Mouse (Mus musculus) limb, embryonic 10.5 days (tissue): ENCODE measurements around the gene Ralgps2. TPM values are rescaled to one million over a fixed set of nuclear protein-coding genes. Genes with fewer than 3 reads are reported as not detected.

ENCODE experiments used
- DNase-seq: peaks from one replicate; pipeline ENCODE4 v3.0.0-alpha.2; 2017; ENCODE audit warnings: low spot score
- H3K27ac ChIP-seq: fragments of 300-500 bp; sonication (generic); 2 replicates; pipeline ENCODE4 v1.5.1; 2016; ENCODE audit warnings: mild to moderate bottlenecking
- H3K27me3 ChIP-seq: fragments of 300-500 bp; sonication (generic); 2 replicates; pipeline ENCODE4 v1.6.1; 2016; ENCODE audit warnings: low read depth, mild to moderate bottlenecking; ENCODE audit not compliant: poor library complexity, severe bottlenecking
- H3K36me3 ChIP-seq: fragments of 300-500 bp; sonication (generic); 2 replicates; pipeline ENCODE4 v1.6.1; 2016; ENCODE audit warnings: mild to moderate bottlenecking, moderate library complexity
- H3K4me1 ChIP-seq: fragments of 300-500 bp; sonication (generic); 2 replicates; pipeline ENCODE4 v1.6.1; 2016
- H3K4me3 ChIP-seq: fragments of 300-500 bp; sonication (generic); 2 replicates; pipeline ENCODE4 v1.5.1; 2016; ENCODE audit warnings: mild to moderate bottlenecking, moderate library complexity
- H3K9me3 ChIP-seq: fragments of 300-500 bp; sonication (generic); replicated peaks from 2 replicates; pipeline ENCODE4 v1.6.1; 2016; ENCODE audit warnings: mild to moderate bottlenecking
- WGBS: fragments of 180-500 bp; shearing (Covaris S2); methylation state at CpG from one replicate; pipeline ENCODE4 v1.1.7; 2016; 5-methylcytosine and 5-hydroxymethylcytosine counted together
- polyA plus RNA-seq: library from polyadenylated mRNA; unstranded; fragments of >200 nt; fragmentation: Nextera tagmentation; extraction: Ambion mirVana; gene quantifications from 2 replicates; pipeline ENCODE4 v1.2.1, GENCODE M21; 2016

Ralgps2 gene
- polyA plus RNA-seq, 1 experiment from 2014 or later = 104 TPM

DNA sequence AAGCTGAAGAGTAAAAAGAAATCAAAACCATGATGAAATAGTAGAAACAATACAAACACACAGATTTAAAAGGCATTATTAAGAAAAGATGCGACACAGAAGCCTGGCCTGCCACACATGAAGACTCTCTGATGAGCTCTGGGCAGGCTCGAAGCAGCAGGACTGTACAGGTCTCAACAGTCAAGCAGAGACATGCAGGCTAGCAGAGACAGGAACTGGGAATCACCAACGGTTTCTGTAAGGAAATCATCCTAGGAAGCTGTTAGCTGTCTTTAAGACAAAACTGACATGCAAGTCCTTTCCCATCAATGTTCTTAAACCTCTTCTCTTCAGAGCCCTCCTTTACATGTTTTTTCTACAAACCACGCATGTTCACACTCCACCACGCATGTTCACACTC is 24.5 kb downstream of the Ralgps2 start:
- no peak for DNase-seq
- H3K36me3 ChIP-seq = no peaks in the 10 kb centered on the region
- 82% methylated on average over 5 of the region's 5 CpGs for WGBS
- H3K27me3 ChIP-seq = no peaks in the 10 kb centered on the region
- no peak overlapping the region for H3K27ac ChIP-seq
- H3K4me3 ChIP-seq = no peak overlapping the region
- no peaks in the 10 kb centered on the region for H3K4me1 ChIP-seq
- no peaks in the 10 kb centered on the region for H3K9me3 ChIP-seq

DNA sequence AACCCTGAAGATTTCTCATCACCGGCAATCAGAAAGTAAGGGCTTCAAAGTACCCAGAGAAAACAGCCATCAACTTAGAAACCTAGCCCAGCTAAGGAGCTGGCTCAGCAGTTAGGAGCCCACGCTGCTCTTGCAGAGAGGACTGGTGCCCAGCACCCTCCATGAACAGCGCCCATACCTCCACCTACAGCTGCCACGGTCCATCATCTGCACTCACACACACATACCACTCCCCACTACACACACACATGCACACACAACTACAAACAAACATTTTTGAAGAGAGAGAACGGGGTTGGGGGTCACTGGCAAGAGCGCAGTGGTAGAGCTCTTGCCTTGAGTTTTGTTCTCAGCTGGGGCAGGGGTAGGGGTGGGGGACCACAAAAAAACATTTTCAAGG is 26.2 kb downstream of the Ralgps2 start:
- Histone ChIP-seq H3K36me3 (no peaks in the 10 kb centered on the region), H3K4me1 (no peaks in the 10 kb centered on the region), H3K27ac (no peak overlapping the region), H3K4me3 (no peak overlapping the region), H3K27me3 (no peaks in the 10 kb centered on the region), H3K9me3 (no peaks in the 10 kb centered on the region)
- WGBS = 90% methylated on average over 6 of the region's 6 CpGs
- DNase-seq = no peak

DNA sequence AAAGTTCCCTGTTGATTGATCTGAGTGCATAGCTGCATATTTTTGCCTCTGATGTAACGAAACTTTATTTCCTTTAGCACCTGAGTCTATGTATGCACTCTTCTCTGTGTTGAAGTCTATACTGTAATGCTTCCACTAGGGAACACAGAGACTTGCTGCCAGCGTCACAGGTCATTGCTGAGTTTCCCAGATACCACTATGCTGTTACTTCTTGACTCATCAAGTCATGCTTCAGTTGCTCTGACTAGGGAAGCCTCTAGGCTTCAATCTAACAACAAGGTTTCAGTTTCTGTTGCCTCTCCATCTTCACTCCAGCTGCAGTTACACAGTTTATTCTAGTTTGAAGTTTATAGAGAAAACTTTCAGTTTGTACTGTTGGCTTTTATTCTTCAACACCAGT is 28.5 kb downstream of the Ralgps2 start:
- Histone ChIP-seq H3K27ac (no peak overlapping the region), H3K9me3 (no peaks in the 10 kb centered on the region), H3K4me3 (no peak overlapping the region), H3K36me3 (peaks cover 17% of the 10 kb centered on the region), H3K4me1 (no peaks in the 10 kb centered on the region), H3K27me3 (no peaks in the 10 kb centered on the region)
- 84% methylated on average over 2 of the region's 2 CpGs for WGBS
- DNase-seq = no peak

DNA sequence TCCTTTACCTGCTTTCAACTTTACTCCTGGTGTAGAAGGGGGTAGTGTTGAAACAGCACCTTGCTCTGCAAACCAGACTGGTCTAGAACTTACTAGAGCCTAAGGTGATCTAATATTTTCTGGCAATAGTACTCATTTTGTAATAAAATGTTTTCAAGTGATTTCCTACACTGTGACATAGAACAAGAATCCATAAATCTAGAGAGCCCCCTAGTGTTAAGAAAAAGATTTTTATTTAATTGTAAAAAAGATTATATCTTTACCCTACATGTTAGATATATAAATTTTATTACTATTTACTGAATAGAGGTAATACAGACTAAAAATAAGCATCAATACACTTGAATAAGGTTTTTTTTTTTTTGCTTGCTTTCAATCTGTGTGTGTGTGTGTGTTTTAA is 29.6 kb downstream of the Ralgps2 start:
- no peaks in the 10 kb centered on the region for H3K27me3 ChIP-seq
- H3K4me1 ChIP-seq = no peaks in the 10 kb centered on the region
- H3K27ac ChIP-seq = no peak overlapping the region
- H3K36me3 ChIP-seq = peaks cover 23% of the 10 kb centered on the region
- no peaks in the 10 kb centered on the region for H3K9me3 ChIP-seq
- no peak overlapping the region for H3K4me3 ChIP-seq
- no peak for DNase-seq

- Histone ChIP-seq H3K27me3 (no peaks in the 10 kb centered on the region), H3K36me3 (peaks cover 23% of the 10 kb centered on the region), H3K9me3 (no peaks in the 10 kb centered on the region), H3K4me1 (no peaks in the 10 kb centered on the region), H3K27ac (no peak overlapping the region), H3K4me3 (no peak overlapping the region)
- 96% methylated on average over 4 of the region's 4 CpGs for WGBS
- DNase-seq = no peak
These were observed 30.2 kb downstream of the Ralgps2 start for GRCm38 (mm10) chr1:156909265-156909664.

GRCm38 (mm10) chr1:156905660-156906059 is 33.8 kb downstream of the Ralgps2 start:
- Histone ChIP-seq H3K36me3 (peaks cover 39% of the 10 kb centered on the region), H3K27me3 (no peaks in the 10 kb centered on the region), H3K4me3 (no peak overlapping the region), H3K27ac (no peak overlapping the region), H3K9me3 (no peaks in the 10 kb centered on the region), H3K4me1 (no peaks in the 10 kb centered on the region)
- WGBS = 90% methylated on average over 2 of the region's 2 CpGs
- no peak for DNase-seq

- DNase-seq = no peak
- no peaks in the 10 kb centered on the region for H3K4me1 ChIP-seq
- peaks cover 54% of the 10 kb centered on the region for H3K36me3 ChIP-seq
- H3K27me3 ChIP-seq = no peaks in the 10 kb centered on the region
- WGBS = 93% methylated on average over 3 of the region's 3 CpGs
- H3K9me3 ChIP-seq = no peaks in the 10 kb centered on the region
- no peak overlapping the region for H3K27ac ChIP-seq
- no peak overlapping the region for H3K4me3 ChIP-seq
These were observed 35.5 kb downstream of the Ralgps2 start for GRCm38 (mm10) chr1:156903899-156904298.

DNA sequence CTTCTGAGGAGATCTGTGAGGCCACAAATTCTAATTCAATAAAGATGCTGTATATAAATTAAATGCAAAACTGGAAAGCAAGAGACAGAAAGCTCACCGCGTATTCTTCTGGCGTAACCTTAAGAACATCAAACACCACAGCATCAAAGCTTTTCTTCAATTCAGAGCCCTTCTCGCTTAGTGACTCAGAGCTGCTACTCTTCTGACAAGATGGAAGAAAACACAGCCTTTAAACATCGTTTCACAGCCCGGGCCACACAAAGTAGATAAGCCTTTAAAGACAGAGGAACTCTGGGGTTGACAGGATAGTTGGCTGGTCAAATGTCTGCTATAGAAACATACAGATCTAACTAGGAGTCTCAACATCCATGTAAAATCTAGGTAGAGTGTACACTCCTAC is 37.7 kb downstream of the Ralgps2 start:
- WGBS = 83% methylated on average over 6 of the region's 6 CpGs
- DNase-seq = no peak
- no peak overlapping the region for H3K27ac ChIP-seq
- no peak overlapping the region for H3K4me3 ChIP-seq
- H3K36me3 ChIP-seq = peaks cover 61% of the 10 kb centered on the region
- no peaks in the 10 kb centered on the region for H3K27me3 ChIP-seq
- no peaks in the 10 kb centered on the region for H3K4me1 ChIP-seq
- no peaks in the 10 kb centered on the region for H3K9me3 ChIP-seq

- Histone ChIP-seq H3K4me3 (no peak overlapping the region), H3K27me3 (no peaks in the 10 kb centered on the region), H3K27ac (no peak overlapping the region), H3K9me3 (no peaks in the 10 kb centered on the region), H3K4me1 (no peaks in the 10 kb centered on the region), H3K36me3 (peaks cover 57% of the 10 kb centered on the region)
- no peak for DNase-seq
- 93% methylated on average over 4 of the region's 4 CpGs for WGBS
These were observed 47.9 kb downstream of the Ralgps2 start for GRCm38 (mm10) chr1:156891561-156891960.

- Histone ChIP-seq H3K9me3 (no peaks in the 10 kb centered on the region), H3K27ac (no peak overlapping the region), H3K36me3 (peaks cover 75% of the 10 kb centered on the region), H3K27me3 (no peaks in the 10 kb centered on the region), H3K4me1 (no peaks in the 10 kb centered on the region), H3K4me3 (no peak overlapping the region)
- 93% methylated on average over 4 of the region's 4 CpGs for WGBS
- DNase-seq = no peak
These were observed 50.6 kb downstream of the Ralgps2 start for GRCm38 (mm10) chr1:156888830-156889229.

- WGBS = 88% methylated on average over 2 of the region's 2 CpGs
- no peak overlapping the region for H3K27ac ChIP-seq
- H3K9me3 ChIP-seq = no peaks in the 10 kb centered on the region
- H3K36me3 ChIP-seq = peaks cover 83% of the 10 kb centered on the region
- no peak overlapping the region for H3K4me3 ChIP-seq
- DNase-seq = no peak
- no peaks in the 10 kb centered on the region for H3K27me3 ChIP-seq
- no peaks in the 10 kb centered on the region for H3K4me1 ChIP-seq
These were observed 53.5 kb downstream of the Ralgps2 start for GRCm38 (mm10) chr1:156885879-156886278.

DNA sequence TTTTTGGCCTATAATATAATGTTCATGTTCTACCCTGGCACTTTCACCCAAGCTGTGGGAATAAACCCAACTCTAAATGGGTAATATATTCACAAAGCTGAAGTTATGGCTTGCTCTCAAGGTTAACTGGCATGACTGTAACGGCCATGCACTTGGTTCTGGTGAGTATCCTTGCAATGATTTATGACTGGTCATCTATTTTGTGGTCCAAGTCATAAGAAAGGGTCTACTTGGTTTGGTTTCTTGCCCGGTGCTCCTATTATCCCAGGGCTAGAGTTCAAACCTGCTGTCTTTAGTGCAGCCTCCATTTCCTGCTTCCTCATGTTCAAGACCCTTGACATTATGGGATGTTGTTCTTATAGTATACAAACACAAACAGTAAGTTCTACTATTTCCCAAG is 54.6 kb downstream of the Ralgps2 start:
- no peak for DNase-seq
- H3K9me3 ChIP-seq = no peaks in the 10 kb centered on the region
- 79% methylated on average over 2 of the region's 2 CpGs for WGBS
- no peak overlapping the region for H3K4me3 ChIP-seq
- H3K27me3 ChIP-seq = no peaks in the 10 kb centered on the region
- peaks cover 82% of the 10 kb centered on the region for H3K36me3 ChIP-seq
- no peaks in the 10 kb centered on the region for H3K4me1 ChIP-seq
- no peak overlapping the region for H3K27ac ChIP-seq

GRCm38 (mm10) chr1:156870616-156871015 is 68.8 kb downstream of the Ralgps2 start:
- Histone ChIP-seq H3K36me3 (peaks cover 53% of the 10 kb centered on the region), H3K4me3 (no peak overlapping the region), H3K4me1 (no peaks in the 10 kb centered on the region), H3K27me3 (no peaks in the 10 kb centered on the region), H3K27ac (no peak overlapping the region), H3K9me3 (no peaks in the 10 kb centered on the region)
- DNase-seq = no peak
- 87% methylated on average over 4 of the region's 4 CpGs for WGBS

DNA sequence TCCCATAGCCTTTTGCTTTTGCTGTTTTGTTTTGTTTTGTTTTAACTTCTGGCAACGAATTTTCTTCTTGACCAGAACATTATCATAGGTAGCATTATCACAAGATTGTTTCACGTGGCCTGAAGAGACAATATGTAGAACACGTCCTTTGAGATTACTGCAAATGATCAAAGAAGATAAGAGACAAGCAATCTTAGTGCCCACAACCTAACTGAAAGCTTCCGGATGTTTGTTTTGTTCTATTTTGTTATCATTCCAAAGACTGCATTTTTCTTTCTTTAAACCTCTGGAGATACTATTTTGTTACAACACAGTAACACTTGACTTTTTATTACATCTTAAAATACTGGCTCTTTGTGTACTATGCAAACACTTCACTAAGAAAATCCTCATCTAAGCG is 69.4 kb downstream of the Ralgps2 start:
- no peaks in the 10 kb centered on the region for H3K27me3 ChIP-seq
- H3K4me3 ChIP-seq = no peak overlapping the region
- no peaks in the 10 kb centered on the region for H3K9me3 ChIP-seq
- no peaks in the 10 kb centered on the region for H3K4me1 ChIP-seq
- no peak overlapping the region for H3K27ac ChIP-seq
- no peak for DNase-seq
- H3K36me3 ChIP-seq = peaks cover 53% of the 10 kb centered on the region
- 92% methylated on average over 5 of the region's 5 CpGs for WGBS
